Mouse (Mus musculus): Measurements from ENCODE around the gene Lrrc14b. TPM values are rescaled to one million over a fixed set of nuclear protein-coding genes. Genes with fewer than 3 reads are reported as not detected.

The Lrrc14b gene
- polyA plus RNA-seq, 1 experiment from 2014 or later, result not detected

DNA sequence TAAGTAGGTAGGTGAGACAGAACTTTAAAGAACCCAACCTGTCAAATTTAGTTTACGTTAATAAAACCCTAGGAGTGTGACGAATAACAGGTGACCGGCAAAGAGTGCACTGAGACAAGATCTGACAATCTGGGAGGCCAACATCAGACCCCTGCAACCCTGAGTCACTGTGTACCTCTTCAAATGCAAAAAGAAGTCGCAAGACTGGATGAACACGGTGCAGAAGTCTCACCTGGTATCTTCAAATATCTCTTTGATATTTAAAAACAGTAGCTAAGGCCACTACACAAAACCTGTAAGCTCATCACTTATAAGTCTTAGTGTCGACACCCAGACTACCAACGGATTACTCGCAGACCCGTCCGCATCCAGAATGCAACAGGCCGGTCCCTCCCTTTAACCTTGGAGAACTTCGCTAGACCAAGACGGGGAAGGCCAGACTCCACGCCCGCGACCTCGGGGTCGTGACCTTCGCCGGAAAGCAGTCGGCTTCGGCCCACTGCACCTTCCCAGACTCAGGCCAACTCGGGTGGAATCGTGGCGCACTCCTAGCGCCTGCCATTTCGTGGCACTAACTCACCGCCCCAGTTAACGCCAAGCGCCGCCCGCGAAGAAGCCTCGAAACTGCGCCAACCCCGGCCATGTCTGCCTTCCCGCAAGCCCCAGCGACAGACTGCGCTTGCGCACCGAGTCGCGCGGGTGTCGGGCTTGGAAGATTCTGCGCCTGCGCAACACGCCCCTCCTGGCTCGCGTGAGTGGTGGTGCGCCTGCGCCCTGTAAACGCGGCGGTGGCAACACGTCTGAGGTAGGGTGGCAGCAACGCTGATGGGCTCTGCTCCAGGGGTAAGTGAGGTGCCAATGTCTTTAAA, 14.0 kb downstream of the Lrrc14b start, which contains the start of the genes Sdha and Ccdc127:
Sdha (minus strand) TSS at position 715 of the 869 bp plus-strand sequence.
Ccdc127 (plus strand) TSS at position 744 of the 869 bp plus-strand sequence.
- peak within 1 kb of the TSS; percentile 83 for H3K4me3 ChIP-seq (ENCODE audit: low read depth, low read length)
- peak within 1 kb of the TSS; percentile 68 for H3K4me2 ChIP-seq (replicated peaks; ENCODE audit: low read depth)
- H3K4me1 ChIP-seq (replicated peaks; ENCODE audit: control insufficient read depth, insufficient read depth, low read length), result 0 out of 2 replicates have a peak, but pooled peaks cover 4% of the 10 kb centered on the region
- H3K9me3 ChIP-seq (ENCODE audit: control insufficient read depth), result no peaks in the 10 kb centered on the region
- peak within 1 kb of the TSS; percentile 86 for H3K27ac ChIP-seq (ENCODE audit: low read depth, low read length)
- peak; percentile 97 for ATAC-seq
- peak; percentile 38 for TF ChIP-seq CTCF (IDR thresholded peaks at IDR 0.05; ENCODE audit: low read depth)
- no peaks in the 10 kb centered on the region; the same call in 1 of the 2 replicates for H3K36me3 ChIP-seq (ENCODE audit: control insufficient read depth, insufficient read depth)
- WGBS, result under 1% methylated on average over 57 of the region's 57 CpGs
- H3K27me3 ChIP-seq (replicated peaks; ENCODE audit: control insufficient read depth, insufficient read depth, low read length), result no peaks in the 10 kb centered on the region
- H3K9ac ChIP-seq (ENCODE audit: low read depth, low read length), result peak within 1 kb of the TSS; percentile 94

DNA sequence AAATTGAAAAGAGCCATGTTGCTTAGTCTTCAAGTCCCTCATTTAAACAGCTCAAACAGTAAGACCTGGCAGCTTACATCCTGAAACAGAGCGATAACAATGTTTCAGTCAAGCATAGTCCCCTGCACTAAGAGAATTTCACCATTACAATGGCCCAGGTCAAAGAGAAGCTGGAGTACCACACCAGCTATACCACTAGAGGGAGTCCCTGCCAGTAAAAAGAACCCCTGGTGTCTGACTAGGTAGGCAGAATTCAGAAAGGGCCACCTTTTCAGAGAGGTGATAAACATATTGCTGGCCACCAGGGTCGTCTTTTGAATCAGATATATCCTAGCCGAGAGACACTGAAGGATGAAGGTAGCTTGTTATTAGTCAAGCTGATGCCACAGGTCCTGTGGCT, 22.8 kb downstream of the Lrrc14b start:
- Histone ChIP-seq H3K27ac (ENCODE audit: low read depth, low read length) (no peak overlapping the region), H3K27me3 (replicated peaks; ENCODE audit: control insufficient read depth, insufficient read depth, low read length) (no peaks in the 10 kb centered on the region), H3K9ac (ENCODE audit: low read depth, low read length) (no peak overlapping the region), H3K4me3 (ENCODE audit: low read depth, low read length) (no peak overlapping the region), H3K4me2 (replicated peaks; ENCODE audit: low read depth) (no peak overlapping the region), H3K9me3 (ENCODE audit: control insufficient read depth) (no peaks in the 10 kb centered on the region), H3K4me1 (replicated peaks; ENCODE audit: control insufficient read depth, insufficient read depth, low read length) (no peaks in the 10 kb centered on the region), H3K36me3 (ENCODE audit: control insufficient read depth, insufficient read depth) (peaks cover 57% of the 10 kb centered on the region)
- peak; percentile 63 for ATAC-seq
- WGBS, result 36% methylated on average over 3 of the region's 3 CpGs
- TF ChIP-seq CTCF (IDR thresholded peaks at IDR 0.05; ENCODE audit: low read depth), result peak; percentile 86

DNA sequence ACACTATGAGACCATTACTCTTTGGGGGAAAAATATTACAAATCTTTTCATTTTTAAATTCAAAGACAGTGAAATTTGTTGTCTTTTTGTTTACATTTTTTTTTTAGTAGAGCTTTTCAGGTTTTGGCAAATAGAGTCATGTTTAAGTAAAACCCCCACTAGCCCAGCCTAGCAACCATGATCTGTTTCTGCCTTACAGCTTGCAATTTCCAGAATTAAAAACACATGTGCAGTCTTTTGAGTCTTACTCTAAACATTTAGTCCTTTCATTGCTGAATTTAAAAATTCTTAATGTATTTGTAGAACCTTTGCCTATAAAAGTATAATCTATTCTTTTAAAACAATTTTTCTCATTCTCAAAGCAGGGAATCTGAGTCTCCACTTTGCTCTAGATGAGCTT, 34.5 kb downstream of the Lrrc14b start:
- Histone ChIP-seq H3K27me3 (replicated peaks; ENCODE audit: control insufficient read depth, insufficient read depth, low read length) (no peaks in the 10 kb centered on the region), H3K4me3 (ENCODE audit: low read depth, low read length) (no peak overlapping the region), H3K4me2 (replicated peaks; ENCODE audit: low read depth) (no peak overlapping the region), H3K4me1 (replicated peaks; ENCODE audit: control insufficient read depth, insufficient read depth, low read length) (no peaks in the 10 kb centered on the region), H3K9me3 (ENCODE audit: control insufficient read depth) (no peaks in the 10 kb centered on the region), H3K9ac (ENCODE audit: low read depth, low read length) (no peak overlapping the region), H3K36me3 (ENCODE audit: control insufficient read depth, insufficient read depth) (peaks cover 78% of the 10 kb centered on the region), H3K27ac (ENCODE audit: low read depth, low read length) (no peak overlapping the region)
- TF ChIP-seq CTCF (IDR thresholded peaks at IDR 0.05; ENCODE audit: low read depth), result no peak
- no peak for ATAC-seq

DNA sequence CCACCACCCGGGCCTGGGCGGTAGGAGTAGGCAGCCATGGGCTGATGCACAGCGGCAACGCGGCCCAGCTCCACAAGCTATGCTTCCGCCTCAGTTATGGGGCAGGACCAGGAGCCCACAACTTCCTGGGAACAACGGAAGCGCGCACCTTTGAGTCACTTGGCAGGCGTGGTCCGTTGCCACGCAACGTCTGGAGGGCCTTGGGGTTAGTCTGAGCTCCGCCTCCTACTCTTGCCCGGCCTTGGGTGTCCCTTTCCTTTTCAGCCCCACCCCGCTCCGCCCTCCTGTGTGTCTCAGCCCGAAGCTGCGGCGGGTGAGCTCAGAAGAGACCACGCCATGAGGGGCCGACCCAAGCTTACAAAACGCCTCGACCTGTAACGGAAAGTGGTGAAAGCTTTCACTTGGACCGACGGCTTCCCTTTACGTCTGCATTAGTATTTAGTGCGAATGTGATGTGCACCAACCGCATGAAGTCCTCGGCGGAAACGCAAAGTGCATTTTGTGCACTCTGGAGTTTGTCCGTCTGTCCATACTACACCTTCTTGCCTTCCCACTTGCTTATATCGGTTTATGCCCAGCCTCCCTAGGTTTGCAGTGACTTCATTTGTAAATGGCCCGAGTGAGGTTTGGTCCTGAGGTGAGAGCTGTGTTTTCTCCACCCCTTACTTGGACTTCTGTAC, 46.5 kb downstream of the Lrrc14b start, which contains the start of gene Pdcd6:
Pdcd6 (minus strand) TSS at position 411 of the 680 bp plus-strand sequence.
- H3K9me3 ChIP-seq (ENCODE audit: control insufficient read depth), result no peaks in the 10 kb centered on the region
- H3K4me1 ChIP-seq (replicated peaks; ENCODE audit: control insufficient read depth, insufficient read depth, low read length), result no peaks in the 10 kb centered on the region
- H3K9ac ChIP-seq (ENCODE audit: low read depth, low read length), result peak within 1 kb of the TSS; percentile 88
- WGBS, result under 1% methylated on average over 31 of the region's 36 CpGs
- peak within 1 kb of the TSS; percentile 96 for H3K27ac ChIP-seq (ENCODE audit: low read depth, low read length)
- TF ChIP-seq CTCF (IDR thresholded peaks at IDR 0.05; ENCODE audit: low read depth), result no peak
- peaks cover 30% of the 10 kb centered on the region for H3K36me3 ChIP-seq (ENCODE audit: control insufficient read depth, insufficient read depth)
- H3K4me2 ChIP-seq (replicated peaks; ENCODE audit: low read depth), result peak within 1 kb of the TSS; percentile 79
- peak; percentile 98 for ATAC-seq
- no peaks in the 10 kb centered on the region for H3K27me3 ChIP-seq (replicated peaks; ENCODE audit: control insufficient read depth, insufficient read depth, low read length)
- peak within 1 kb of the TSS; percentile 92 for H3K4me3 ChIP-seq (ENCODE audit: low read depth, low read length)

DNA sequence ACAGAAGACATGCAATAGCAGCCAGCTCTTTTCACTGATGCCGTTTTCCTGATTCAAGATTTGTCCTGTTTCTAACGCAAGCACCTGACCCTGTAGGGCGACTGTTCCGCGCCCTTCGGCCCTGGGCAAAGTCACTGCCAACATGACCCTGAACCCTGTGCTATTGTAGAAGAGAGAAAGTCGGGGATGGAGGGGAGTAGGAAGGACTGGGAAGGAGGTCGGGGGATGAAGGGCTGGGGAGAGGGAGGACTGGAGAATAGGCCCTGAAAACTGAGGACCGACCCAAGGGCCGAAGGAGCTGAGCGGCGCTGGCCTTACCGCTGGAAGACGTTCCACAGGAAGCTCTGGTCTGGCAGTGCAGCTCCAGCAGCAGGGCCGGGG, 47.0 kb downstream of the Lrrc14b start:
- H3K4me1 ChIP-seq (replicated peaks; ENCODE audit: control insufficient read depth, insufficient read depth, low read length), result no peaks in the 10 kb centered on the region
- ATAC-seq, result peak; percentile 65
- TF ChIP-seq CTCF (IDR thresholded peaks at IDR 0.05; ENCODE audit: low read depth), result no peak
- peak overlapping the region; percentile 96 for H3K27ac ChIP-seq (ENCODE audit: low read depth, low read length)
- no peaks in the 10 kb centered on the region for H3K27me3 ChIP-seq (replicated peaks; ENCODE audit: control insufficient read depth, insufficient read depth, low read length)
- peak overlapping the region; percentile 88 for H3K9ac ChIP-seq (ENCODE audit: low read depth, low read length)
- H3K4me2 ChIP-seq (replicated peaks; ENCODE audit: low read depth), result peak overlapping the region; percentile 79
- 2% methylated on average over 15 of the region's 15 CpGs for WGBS
- H3K4me3 ChIP-seq (ENCODE audit: low read depth, low read length), result peak overlapping the region; percentile 92
- H3K9me3 ChIP-seq (ENCODE audit: control insufficient read depth), result no peaks in the 10 kb centered on the region
- peaks cover 25% of the 10 kb centered on the region for H3K36me3 ChIP-seq (ENCODE audit: control insufficient read depth, insufficient read depth)

DNA sequence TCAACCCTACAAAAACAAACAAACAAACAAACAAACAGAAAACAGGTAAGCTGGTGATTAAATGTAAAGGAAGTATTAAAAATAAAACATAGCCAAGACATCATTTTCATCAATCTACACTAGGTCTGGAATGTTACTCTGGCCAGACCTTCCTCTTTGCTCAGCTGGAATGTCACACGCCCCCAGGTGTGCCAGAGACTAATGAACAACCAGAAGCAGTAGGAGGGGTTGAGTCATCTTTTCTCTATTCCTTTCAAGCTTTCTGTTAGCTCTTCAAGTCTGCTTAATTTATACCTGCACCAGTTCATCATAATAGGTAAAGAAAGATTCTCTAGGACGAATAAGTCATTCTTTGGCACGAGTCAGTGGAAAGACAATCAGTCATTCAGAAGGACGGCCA, 47.4 kb downstream of the Lrrc14b start:
- Histone ChIP-seq H3K27ac (ENCODE audit: low read depth, low read length) (peak overlapping the region; percentile 96), H3K4me2 (replicated peaks; ENCODE audit: low read depth) (peak overlapping the region; percentile 79), H3K4me1 (replicated peaks; ENCODE audit: control insufficient read depth, insufficient read depth, low read length) (no peaks in the 10 kb centered on the region), H3K27me3 (replicated peaks; ENCODE audit: control insufficient read depth, insufficient read depth, low read length) (no peaks in the 10 kb centered on the region), H3K9me3 (ENCODE audit: control insufficient read depth) (no peaks in the 10 kb centered on the region), H3K4me3 (ENCODE audit: low read depth, low read length) (peak overlapping the region; percentile 92), H3K9ac (ENCODE audit: low read depth, low read length) (peak overlapping the region; percentile 88), H3K36me3 (ENCODE audit: control insufficient read depth, insufficient read depth) (peaks cover 21% of the 10 kb centered on the region)
- 18% methylated on average over 4 of the region's 4 CpGs for WGBS
- no peak for ATAC-seq
- no peak for TF ChIP-seq CTCF (IDR thresholded peaks at IDR 0.05; ENCODE audit: low read depth)
